Mouse (Mus musculus) heart, embryonic 15.5 days (tissue): ENCODE data around the gene Crabp1. TPM values are rescaled to one million over a fixed set of nuclear protein-coding genes. Genes with fewer than 3 reads are reported as not detected.

Source experiments
- ATAC-seq: fragments of 200-750 bp; cut with Nextera tagmentation; replicated peaks from 2 replicates; pipeline ENCODE4 v1.8.0; 2017; ENCODE audit warnings: low read depth, moderate TSS enrichment; ENCODE audit not compliant: insufficient number of reproducible peaks, insufficient read depth, low FRiP score
- H3K27ac ChIP-seq: fragments of 300-500 bp; sonication (generic); 2 replicates; pipeline ENCODE4 v1.5.1; 2015; ENCODE audit warnings: mild to moderate bottlenecking, inconsistent platforms
- H3K27me3 ChIP-seq: fragments of 300-500 bp; sonication (generic); 2 replicates; pipeline ENCODE4 v1.6.1; 2015; ENCODE audit warnings: inconsistent platforms
- H3K36me3 ChIP-seq: fragments of 300-500 bp; sonication (generic); 2 replicates; pipeline ENCODE4 v1.6.1; 2015; ENCODE audit warnings: mild to moderate bottlenecking, inconsistent platforms
- H3K4me1 ChIP-seq: fragments of 300-500 bp; sonication (generic); replicated peaks from 2 replicates; pipeline ENCODE4 v1.6.1; 2015; ENCODE audit warnings: inconsistent platforms
- H3K4me2 ChIP-seq: fragments of 300-500 bp; sonication (generic); 2 replicates; pipeline ENCODE4 v1.6.1; 2015; ENCODE audit warnings: inconsistent platforms, mild to moderate bottlenecking, moderate library complexity
- H3K4me3 ChIP-seq: fragments of 300-500 bp; sonication (generic); 2 replicates; pipeline ENCODE4 v1.5.1; 2015; ENCODE audit warnings: mild to moderate bottlenecking, inconsistent platforms
- H3K9ac ChIP-seq: fragments of 300-500 bp; sonication (generic); 2 replicates; pipeline ENCODE4 v1.6.1; 2015; ENCODE audit warnings: mild to moderate bottlenecking, inconsistent platforms
- H3K9me3 ChIP-seq: fragments of 300-500 bp; sonication (generic); replicated peaks from 2 replicates; pipeline ENCODE4 v1.6.1; 2016; ENCODE audit warnings: inconsistent platforms
- WGBS: fragments of 180-500 bp; shearing (Covaris S2); methylation state at CpG from one replicate; pipeline ENCODE4 v1.1.7; 2015; ENCODE audit warnings: mixed read lengths; 5-methylcytosine and 5-hydroxymethylcytosine counted together
- polyA plus RNA-seq: library from polyadenylated mRNA; unstranded; fragments of >200 nt; fragmentation: Nextera tagmentation; extraction: Ambion mirVana; gene quantifications from 2 replicates; pipeline ENCODE4 v1.2.1, GENCODE M21; 2015

The Crabp1 gene
- polyA plus RNA-seq, 1 experiment from 2014 or later, result 9.1 TPM

- H3K36me3 ChIP-seq, result no peaks in the 10 kb centered on the region
- H3K9me3 ChIP-seq, result no peaks in the 10 kb centered on the region
- no peak overlapping the region for H3K27ac ChIP-seq
- 84% methylated on average over 13 of the region's 13 CpGs for WGBS
- peaks cover 12% of the 10 kb centered on the region for H3K4me1 ChIP-seq
- no peak overlapping the region for H3K4me2 ChIP-seq
- no peak overlapping the region for H3K4me3 ChIP-seq
- H3K27me3 ChIP-seq, result 0 out of 2 replicates have a peak, but pooled peaks cover 15% of the 10 kb centered on the region
- no peak overlapping the region for H3K9ac ChIP-seq
- no peak for ATAC-seq
These were observed 12.0 kb downstream of the Crabp1 start for GRCm38 (mm10) chr9:54776451-54776982.

GRCm38 (mm10) chr9:54779280-54779679 is 14.7 kb downstream of the Crabp1 start:
- H3K4me2 ChIP-seq, result no peak overlapping the region
- ATAC-seq, result no peak
- WGBS, result 84% methylated on average over 8 of the region's 8 CpGs
- no peaks in the 10 kb centered on the region for H3K9me3 ChIP-seq
- no peak overlapping the region for H3K4me3 ChIP-seq
- H3K27me3 ChIP-seq, result 0 out of 2 replicates have a peak, but pooled peaks cover 15% of the 10 kb centered on the region
- no peak overlapping the region for H3K9ac ChIP-seq
- H3K36me3 ChIP-seq, result no peaks in the 10 kb centered on the region
- no peak overlapping the region for H3K27ac ChIP-seq
- H3K4me1 ChIP-seq, result peaks cover 6% of the 10 kb centered on the region

DNA sequence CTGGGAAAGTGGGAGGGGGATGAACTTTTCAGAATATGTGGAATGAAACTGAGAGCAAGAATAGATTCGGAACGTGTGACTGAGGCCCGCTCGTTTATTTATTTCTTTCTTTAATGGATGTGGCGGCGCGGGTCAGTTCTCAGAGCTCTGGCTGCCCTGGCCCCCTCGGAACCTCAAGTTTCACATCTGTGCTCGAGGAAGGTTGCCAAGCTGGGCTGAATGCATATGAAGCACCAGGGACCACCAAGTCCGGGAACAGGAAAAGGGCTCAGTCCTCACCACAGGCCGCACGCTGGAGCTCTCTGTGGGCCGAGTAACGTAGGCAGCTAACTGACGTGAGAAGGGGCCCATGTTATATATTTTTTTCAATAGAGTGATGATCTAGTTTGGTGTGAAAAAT is 18.0 kb downstream of the Crabp1 start:
- Histone ChIP-seq H3K27me3 (0 out of 2 replicates have a peak, but pooled peaks cover 6% of the 10 kb centered on the region), H3K4me2 (no peak overlapping the region), H3K36me3 (no peaks in the 10 kb centered on the region), H3K4me1 (peaks cover 16% of the 10 kb centered on the region), H3K9me3 (no peaks in the 10 kb centered on the region), H3K4me3 (no peak overlapping the region), H3K27ac (no peak overlapping the region), H3K9ac (no peak overlapping the region)
- 72% methylated on average over 15 of the region's 15 CpGs for WGBS
- ATAC-seq, result no peak

- H3K27ac ChIP-seq, result peak overlapping the region; percentile 58
- no peaks in the 10 kb centered on the region for H3K36me3 ChIP-seq
- 21% methylated on average over 3 of the region's 3 CpGs for WGBS
- H3K27me3 ChIP-seq, result no peaks in the 10 kb centered on the region
- H3K9me3 ChIP-seq, result no peaks in the 10 kb centered on the region
- H3K9ac ChIP-seq, result no peak overlapping the region; the same call in 1 of the 2 replicates
- H3K4me1 ChIP-seq, result peaks cover 24% of the 10 kb centered on the region
- ATAC-seq, result peak; percentile 87
- no peak overlapping the region for H3K4me2 ChIP-seq
- no peak overlapping the region for H3K4me3 ChIP-seq
These were observed 19.5 kb downstream of the Crabp1 start for GRCm38 (mm10) chr9:54784003-54784402.

- no peak overlapping the region for H3K9ac ChIP-seq
- H3K4me3 ChIP-seq, result no peak overlapping the region
- no peak overlapping the region for H3K27ac ChIP-seq
- no peak overlapping the region for H3K4me2 ChIP-seq
- WGBS, result 67% methylated on average over 3 of the region's 3 CpGs
- peaks cover 24% of the 10 kb centered on the region for H3K4me1 ChIP-seq
- H3K27me3 ChIP-seq, result no peaks in the 10 kb centered on the region
- no peak for ATAC-seq
- H3K36me3 ChIP-seq, result no peaks in the 10 kb centered on the region
- H3K9me3 ChIP-seq, result no peaks in the 10 kb centered on the region
These were observed 20.7 kb downstream of the Crabp1 start for GRCm38 (mm10) chr9:54785215-54785614.

DNA sequence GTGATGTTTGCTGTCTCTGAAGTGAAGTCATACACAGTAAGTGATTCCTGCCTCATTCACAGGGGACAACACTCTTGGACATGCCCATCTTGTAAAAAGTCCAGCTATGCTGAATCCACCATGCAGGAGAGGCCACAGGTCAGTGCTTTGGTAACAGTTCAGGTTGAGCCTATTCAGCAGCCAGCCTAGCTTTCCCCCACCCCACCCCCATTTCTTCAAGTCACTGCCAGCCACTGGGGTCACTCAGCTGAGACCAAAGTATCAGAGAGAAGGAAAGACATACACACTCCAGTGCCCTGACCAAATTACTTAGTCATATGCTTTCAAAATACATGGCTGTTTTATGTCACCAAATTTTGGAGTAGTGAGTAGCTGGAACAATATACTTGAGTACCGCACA is 21.5 kb downstream of the Crabp1 start:
- Histone ChIP-seq H3K9me3 (no peaks in the 10 kb centered on the region), H3K36me3 (no peaks in the 10 kb centered on the region), H3K4me2 (no peak overlapping the region), H3K9ac (no peak overlapping the region), H3K27ac (no peak overlapping the region), H3K27me3 (no peaks in the 10 kb centered on the region), H3K4me1 (peaks cover 28% of the 10 kb centered on the region), H3K4me3 (no peak overlapping the region)
- 78% methylated on average over 1 of the region's 1 CpGs for WGBS
- no peak for ATAC-seq

- H3K4me1 ChIP-seq, result peaks cover 28% of the 10 kb centered on the region
- no peak overlapping the region for H3K4me3 ChIP-seq
- 9% methylated on average over 8 of the region's 8 CpGs for WGBS
- H3K9ac ChIP-seq, result no peak overlapping the region
- ATAC-seq, result peak; percentile 50
- peak overlapping the region; percentile 15; the same call in 1 of the 2 replicates for H3K27ac ChIP-seq
- no peak overlapping the region for H3K4me2 ChIP-seq
- H3K9me3 ChIP-seq, result no peaks in the 10 kb centered on the region
- H3K36me3 ChIP-seq, result no peaks in the 10 kb centered on the region
- H3K27me3 ChIP-seq, result no peaks in the 10 kb centered on the region
These were observed 23.2 kb downstream of the Crabp1 start for GRCm38 (mm10) chr9:54787760-54788159.

GRCm38 (mm10) chr9:54790271-54790670 is 25.7 kb downstream of the Crabp1 start:
- Histone ChIP-seq H3K9me3 (no peaks in the 10 kb centered on the region), H3K36me3 (no peaks in the 10 kb centered on the region), H3K9ac (no peak overlapping the region), H3K4me3 (no peak overlapping the region), H3K4me2 (no peak overlapping the region), H3K4me1 (peaks cover 14% of the 10 kb centered on the region), H3K27ac (no peak overlapping the region), H3K27me3 (no peaks in the 10 kb centered on the region)
- WGBS, result 26% methylated on average over 5 of the region's 5 CpGs
- ATAC-seq, result no peak

DNA sequence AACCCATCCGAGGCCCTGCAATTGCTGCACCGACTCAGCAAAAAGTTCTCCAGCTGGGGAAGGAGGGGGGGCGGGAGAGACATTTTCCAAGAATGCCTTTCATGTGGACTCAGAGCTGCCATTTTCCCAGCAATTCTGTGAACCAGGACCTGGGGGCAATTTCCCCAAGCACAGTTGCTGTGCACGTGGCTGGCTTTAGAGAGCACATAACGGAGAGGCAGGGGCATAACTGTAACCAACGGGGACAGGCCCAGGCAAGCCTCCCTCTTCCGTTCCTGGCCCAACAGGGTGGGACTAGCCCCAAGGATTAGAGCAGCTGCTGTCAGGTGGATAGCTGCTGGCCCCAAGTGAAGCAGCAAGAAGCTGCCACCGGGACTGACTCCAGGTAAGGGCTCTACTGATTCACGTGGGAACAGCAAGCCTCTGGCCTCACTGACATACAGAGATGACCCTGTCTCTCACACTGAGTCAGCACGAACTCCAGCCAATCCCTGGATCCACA is 37.0 kb downstream of the Crabp1 start:
- H3K9me3 ChIP-seq, result no peaks in the 10 kb centered on the region
- H3K4me2 ChIP-seq, result no peak overlapping the region
- no peak overlapping the region for H3K9ac ChIP-seq
- ATAC-seq, result no peak
- no peak overlapping the region for H3K4me3 ChIP-seq
- no peaks in the 10 kb centered on the region for H3K36me3 ChIP-seq
- 43% methylated on average over 10 of the region's 10 CpGs for WGBS
- no peak overlapping the region for H3K27ac ChIP-seq
- H3K27me3 ChIP-seq, result no peaks in the 10 kb centered on the region; the same call in 1 of the 2 replicates
- H3K4me1 ChIP-seq, result no peaks in the 10 kb centered on the region

DNA sequence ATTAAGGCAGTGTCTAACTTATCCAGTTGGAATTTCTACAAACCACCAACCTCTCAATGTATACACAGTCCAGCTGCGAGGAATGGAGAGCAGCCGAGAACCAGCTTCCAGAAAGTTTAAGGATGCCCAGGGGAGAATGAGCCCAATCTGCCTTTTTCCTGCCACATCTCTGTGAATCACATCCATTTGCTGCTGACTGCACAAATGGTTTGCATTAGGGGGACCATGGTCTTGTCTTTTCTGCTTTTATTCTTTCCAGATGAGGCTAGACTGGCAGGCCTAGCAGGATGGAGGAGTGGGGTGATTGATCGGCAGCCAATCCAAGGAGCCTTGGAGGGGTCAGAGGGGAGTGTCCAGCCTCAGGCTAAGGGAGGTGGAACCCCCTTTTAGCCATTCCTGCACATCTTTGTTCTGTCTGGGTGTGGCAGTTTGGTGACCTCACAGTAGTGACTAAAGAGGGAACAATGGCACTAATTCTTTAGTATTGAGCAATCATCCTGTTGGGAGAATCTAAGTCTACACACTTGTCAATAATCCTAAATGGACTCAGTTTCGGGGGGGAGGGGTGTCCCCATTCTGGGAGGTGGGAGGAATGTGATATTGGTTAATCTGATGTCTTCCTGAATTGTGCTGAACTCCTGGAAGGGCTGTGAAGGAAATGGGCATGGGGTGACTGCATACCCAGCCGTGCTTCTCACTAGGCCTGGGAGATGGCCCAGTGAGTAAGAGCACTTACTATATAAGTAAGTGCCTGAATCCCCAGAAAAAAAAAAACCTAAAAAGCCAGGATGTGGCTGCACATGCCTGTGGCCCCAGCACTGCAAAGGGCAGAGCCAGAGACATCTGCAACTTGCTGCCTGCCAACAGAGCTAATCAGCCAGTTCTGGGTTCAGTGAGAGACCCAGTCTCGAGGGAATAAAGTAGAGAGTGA is 38.5 kb downstream of the Crabp1 start:
- Histone ChIP-seq H3K4me1 (no peaks in the 10 kb centered on the region), H3K27ac (no peak overlapping the region), H3K9ac (no peak overlapping the region), H3K9me3 (no peaks in the 10 kb centered on the region), H3K36me3 (no peaks in the 10 kb centered on the region), H3K27me3 (no peaks in the 10 kb centered on the region; the same call in 1 of the 2 replicates), H3K4me3 (no peak overlapping the region), H3K4me2 (no peak overlapping the region)
- ATAC-seq, result no peak
- 68% methylated on average over 6 of the region's 6 CpGs for WGBS

DNA sequence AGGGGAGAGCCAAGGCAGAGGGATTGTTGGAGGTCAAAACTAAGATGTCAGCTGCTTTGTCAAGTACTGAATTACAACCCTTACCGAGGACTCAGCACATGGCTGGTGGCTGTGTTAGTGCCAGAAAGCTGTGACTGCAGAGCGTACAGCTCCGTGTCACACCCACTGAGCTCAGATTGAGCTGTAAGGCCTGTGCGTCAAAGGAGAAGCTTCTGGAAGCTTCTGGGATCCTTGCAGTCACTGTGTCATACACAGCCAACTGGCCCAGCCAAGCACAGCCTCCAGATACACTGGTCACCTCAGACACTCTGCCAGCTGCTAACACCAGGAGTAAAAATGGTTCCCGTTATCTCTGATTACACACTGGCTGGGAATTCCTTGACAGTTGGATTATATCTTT is 39.8 kb downstream of the Crabp1 start:
- no peak overlapping the region for H3K4me2 ChIP-seq
- no peak overlapping the region for H3K4me3 ChIP-seq
- no peaks in the 10 kb centered on the region for H3K36me3 ChIP-seq
- H3K27me3 ChIP-seq, result no peaks in the 10 kb centered on the region; the same call in 1 of the 2 replicates
- no peaks in the 10 kb centered on the region for H3K9me3 ChIP-seq
- no peak overlapping the region for H3K27ac ChIP-seq
- no peak overlapping the region for H3K9ac ChIP-seq
- 53% methylated on average over 5 of the region's 5 CpGs for WGBS
- no peaks in the 10 kb centered on the region for H3K4me1 ChIP-seq
- ATAC-seq, result 0 out of 2 replicates have a peak, but pooled peaks have one; percentile 17
